Mouse (Mus musculus) right cerebral cortex, postnatal 14 days (tissue): Measurements from ENCODE around the gene Nedd9.

Source experiments
- DNase-seq: peaks from one replicate; pipeline ENCODE4 v3.0.0; 2022

The Nedd9 gene

GRCm38 (mm10) chr13:41408374-41408952, 78.7 kb downstream of the Nedd9 start:
- no peak for DNase-seq

- DNase-seq, result no peak
These were observed 82.2 kb downstream of the Nedd9 start for GRCm38 (mm10) chr13:41405009-41405408.

GRCm38 (mm10) chr13:41403838-41404237, 83.3 kb downstream of the Nedd9 start:
- no peak for DNase-seq

- no peak for DNase-seq
These were observed 84.6 kb downstream of the Nedd9 start for GRCm38 (mm10) chr13:41402441-41403003.

DNA sequence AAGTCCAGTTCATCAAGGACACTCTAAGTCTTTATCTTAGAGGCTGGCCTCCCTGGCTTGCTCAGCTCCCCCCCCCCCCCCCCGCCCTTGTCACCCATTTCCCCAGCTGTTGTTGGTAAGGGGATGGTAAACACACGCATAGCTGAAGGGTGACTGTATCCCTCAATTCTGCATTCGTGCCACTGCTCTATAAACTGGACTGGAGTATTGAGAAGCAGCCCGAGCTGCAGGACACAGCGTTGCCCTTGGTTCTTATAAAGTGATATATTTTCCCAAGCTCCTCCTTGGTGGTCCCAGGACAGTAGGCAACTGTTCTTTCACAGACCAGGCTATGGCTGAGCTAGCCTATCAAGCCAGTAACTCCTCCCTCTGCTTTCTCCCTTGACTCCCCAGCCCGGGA, 85.4 kb downstream of the Nedd9 start:
- no peak for DNase-seq

DNA sequence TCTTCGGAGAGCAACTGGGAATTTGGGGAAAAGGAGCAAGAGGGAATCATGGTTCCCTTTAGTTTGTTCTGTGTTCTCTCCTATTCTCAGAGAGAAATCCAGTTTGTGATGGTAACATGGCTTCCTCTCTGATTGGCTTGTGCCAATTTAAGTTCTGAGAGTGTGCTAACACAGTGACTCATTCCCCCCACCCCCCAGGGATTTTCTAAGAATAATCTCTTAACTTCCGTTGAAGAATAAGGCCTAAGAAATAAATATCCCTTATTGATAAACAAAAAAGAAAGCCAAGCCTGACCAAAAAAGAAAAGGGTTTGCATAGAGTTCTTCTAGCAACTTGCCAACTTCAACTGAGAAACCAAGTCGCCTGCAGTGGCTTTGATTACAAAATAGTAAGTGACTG, 86.9 kb downstream of the Nedd9 start:
- no peak for DNase-seq

- no peak for DNase-seq
These were observed 95.0 kb downstream of the Nedd9 start for GRCm38 (mm10) chr13:41392191-41392590.

DNA sequence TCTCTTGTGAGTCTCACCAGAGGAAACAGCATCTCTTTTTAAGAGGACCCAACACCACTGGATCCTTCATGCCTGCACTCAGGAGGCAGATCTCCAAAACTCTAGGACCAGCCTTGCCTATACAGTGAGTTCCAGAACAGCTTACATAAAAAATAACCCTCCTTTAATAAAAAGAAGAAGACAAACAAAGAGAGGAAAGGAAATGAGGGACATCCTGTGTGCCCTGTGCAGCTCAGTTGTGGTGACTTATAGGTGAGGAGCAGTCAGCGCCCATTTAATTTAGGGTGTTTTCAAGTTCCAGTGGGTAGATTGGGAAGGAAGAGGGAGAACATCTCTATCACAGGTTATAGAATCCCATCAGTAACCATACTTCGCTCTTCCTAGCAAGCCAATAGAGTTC, 96.5 kb downstream of the Nedd9 start:
- no peak for DNase-seq

DNA sequence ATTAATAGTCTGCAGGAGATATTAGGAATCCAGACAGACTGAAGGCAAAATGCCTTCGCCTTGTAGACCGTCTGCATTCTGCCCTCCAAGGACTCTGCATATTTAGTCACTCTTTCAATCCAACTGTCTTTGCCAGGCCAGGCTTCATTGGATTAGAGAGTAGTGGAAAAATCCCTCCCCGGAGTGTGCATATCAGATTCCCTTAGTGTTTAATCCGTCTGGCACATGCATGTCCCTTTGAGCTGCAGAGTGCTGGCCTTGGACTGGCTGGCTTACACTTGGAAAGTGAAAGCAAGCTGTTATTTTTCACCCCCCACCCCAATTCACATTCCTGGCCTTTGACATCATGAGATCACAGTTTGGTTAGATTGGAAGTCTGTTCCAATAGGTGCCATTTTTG, 100.6 kb downstream of the Nedd9 start:
- DNase-seq, result no peak

- no peak for DNase-seq
These were observed 102.3 kb downstream of the Nedd9 start for GRCm38 (mm10) chr13:41384896-41385295.

- no peak for DNase-seq
These were observed 104.5 kb downstream of the Nedd9 start for GRCm38 (mm10) chr13:41382635-41383034.

DNA sequence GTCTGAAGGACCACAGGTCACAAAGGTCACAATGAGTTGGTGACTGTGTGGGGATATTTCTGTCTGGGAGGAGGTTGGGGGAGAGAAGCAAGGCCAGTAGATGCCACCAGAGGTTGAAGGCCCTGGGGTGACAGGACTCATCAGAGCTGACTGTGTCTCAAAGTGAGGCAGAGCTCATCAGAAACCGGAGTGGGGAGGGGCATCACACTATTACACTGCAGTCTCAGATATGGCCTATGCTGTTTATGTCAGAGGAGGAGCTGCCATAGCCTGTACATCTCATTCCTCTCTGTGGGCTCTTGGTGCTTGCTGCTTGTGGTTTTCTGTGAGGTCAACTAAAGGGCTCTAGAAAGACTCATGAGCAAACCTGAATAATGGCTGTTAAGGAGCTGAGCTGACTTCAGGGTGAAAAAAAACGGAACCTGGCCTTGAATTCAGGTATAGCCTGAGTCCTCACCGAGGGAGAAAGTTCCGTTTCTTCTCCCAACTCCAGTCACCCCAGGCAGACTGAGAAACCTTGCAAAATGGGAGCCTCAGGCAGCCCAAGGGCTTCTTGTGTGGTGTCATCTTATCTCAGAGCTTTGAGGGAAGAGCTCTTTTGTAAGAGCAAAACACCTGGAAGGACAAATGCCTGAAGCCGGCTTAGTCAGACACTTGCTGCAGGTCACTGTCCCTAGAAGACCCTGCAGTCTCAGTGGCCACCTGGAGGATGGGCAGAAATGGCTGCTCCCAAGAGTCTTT, 105.2 kb downstream of the Nedd9 start:
- DNase-seq, result no peak

DNA sequence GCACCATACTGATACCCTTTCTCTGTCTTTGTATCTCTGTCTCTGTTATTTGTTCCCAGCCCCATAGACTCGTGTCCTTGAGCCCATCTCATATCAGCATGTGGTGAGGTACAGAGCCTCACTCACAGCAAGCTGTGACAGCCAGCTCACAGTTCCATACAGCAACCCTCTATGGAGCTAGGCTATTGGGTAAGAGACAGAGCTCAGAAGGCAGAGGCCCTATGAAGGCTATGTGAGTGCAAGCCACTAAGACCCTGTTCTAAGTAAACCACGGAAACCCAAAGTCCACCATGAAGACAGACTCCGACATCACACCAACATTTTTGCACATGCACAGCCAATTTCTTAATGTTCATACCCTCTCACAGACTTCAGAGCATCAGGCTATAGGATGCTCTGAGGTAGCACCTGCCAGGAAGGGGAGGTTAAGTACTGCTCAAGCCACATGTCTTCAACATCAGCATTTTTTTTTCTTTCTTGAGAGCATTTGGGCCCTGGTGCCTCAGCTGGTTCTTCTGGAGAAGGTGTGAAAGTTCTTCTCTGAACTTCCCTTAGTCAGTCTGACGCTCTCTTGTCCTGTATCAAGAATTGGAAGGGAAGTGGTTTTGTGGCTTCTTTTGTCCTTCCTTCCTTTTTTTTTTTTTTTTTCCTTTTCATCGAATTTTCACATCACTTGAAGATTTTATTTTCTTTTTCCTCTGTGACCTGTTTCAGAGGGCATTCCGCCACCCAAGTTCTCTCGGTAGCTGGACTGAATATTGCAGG, 105.9 kb downstream of the Nedd9 start:
- DNase-seq, result no peak

- no peak for DNase-seq
These were observed 107.2 kb downstream of the Nedd9 start for GRCm38 (mm10) chr13:41379951-41380465.

DNA sequence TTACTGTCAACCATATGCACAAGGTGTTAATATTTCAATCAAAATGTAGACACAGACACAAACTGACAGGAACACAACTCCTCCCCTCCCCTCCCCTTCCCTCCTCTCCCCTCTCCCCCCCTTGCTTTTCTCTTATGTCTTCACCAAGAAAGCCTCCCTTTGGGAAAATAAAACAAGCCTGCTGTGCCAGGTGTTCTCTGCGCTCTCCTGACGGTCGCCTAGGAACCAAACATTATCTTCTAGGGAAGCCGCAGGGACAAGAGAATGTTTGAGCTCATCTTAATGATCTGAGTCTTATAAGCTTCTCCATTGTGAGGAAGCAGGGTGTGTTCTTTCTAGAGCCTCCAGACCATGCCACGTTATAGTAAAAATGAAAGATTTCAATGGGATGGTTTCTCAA, 108.7 kb downstream of the Nedd9 start:
- no peak for DNase-seq

DNA sequence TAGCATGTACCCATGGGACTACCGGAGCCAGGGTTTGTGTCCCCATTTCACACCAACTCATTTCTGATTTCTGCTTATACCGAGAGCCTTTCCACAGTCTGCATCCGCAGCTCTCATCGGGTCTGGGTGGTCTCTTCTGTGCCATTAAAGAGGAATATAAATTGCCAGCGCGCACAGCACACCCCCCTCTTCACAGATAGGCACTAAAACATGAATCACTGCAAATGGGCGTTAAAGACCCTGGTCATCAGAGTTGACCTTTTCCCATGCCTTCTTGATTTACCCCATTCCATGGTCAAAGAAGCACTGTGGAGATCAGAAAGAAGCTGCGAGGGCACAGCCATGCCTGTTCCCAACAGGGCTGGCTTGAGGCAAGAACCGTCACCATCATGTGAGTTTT, 109.3 kb downstream of the Nedd9 start:
- DNase-seq, result no peak

GRCm38 (mm10) chr13:41377011-41377431, 110.1 kb downstream of the Nedd9 start:
- no peak for DNase-seq

GRCm38 (mm10) chr13:41376111-41376510, 111.1 kb downstream of the Nedd9 start:
- no peak for DNase-seq

GRCm38 (mm10) chr13:41375696-41376095, 111.5 kb downstream of the Nedd9 start:
- DNase-seq, result no peak

- no peak for DNase-seq
These were observed 112.3 kb downstream of the Nedd9 start for GRCm38 (mm10) chr13:41374886-41375285.

- no peak for DNase-seq
These were observed 114.4 kb downstream of the Nedd9 start for GRCm38 (mm10) chr13:41372555-41373460.

GRCm38 (mm10) chr13:41371547-41371946, 115.6 kb downstream of the Nedd9 start:
- no peak for DNase-seq
